Mouse (Mus musculus): ENCODE results near the gene Zfp282.

DNA sequence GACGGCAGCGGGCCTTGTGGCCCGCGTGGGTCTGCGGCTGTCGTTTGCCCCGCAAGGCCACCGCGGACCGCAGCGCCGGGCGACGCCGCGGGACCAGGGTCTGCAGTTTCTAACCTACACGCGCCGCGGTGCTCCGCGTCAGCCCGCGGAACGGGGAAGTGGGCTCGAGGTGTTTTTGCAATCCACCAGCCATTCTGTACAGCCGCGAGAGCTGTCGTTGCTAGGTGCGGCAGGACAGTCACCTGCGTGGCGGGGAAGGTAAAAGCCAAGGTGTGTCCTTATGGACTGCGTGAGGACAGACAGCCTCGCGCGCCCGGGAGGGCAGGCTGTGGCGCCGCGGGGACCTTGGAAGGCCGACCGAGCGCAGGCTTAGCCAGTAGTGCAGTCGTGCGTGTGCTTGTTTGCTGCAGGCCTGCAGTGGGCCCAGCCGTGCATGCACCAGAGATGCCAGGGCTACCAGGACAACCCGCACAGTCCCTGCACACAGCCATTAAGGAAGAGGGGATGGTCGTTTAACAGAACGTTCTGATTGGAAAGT lies 41.0 kb upstream of the Zfp282 start:
- TF ChIP-seq GATA1 (IDR thresholded peaks at IDR 0.05; ENCODE audit: borderline replicate concordance, low read length) (no peak), FLI1 (IDR thresholded peaks at IDR 0.05; ENCODE audit: low read length) (no peak)
